Mouse (Mus musculus): Measurements from ENCODE around the gene Grm3. TPM values are rescaled to one million over a fixed set of nuclear protein-coding genes. Genes with fewer than 3 reads are reported as not detected.

Grm3 gene
- total RNA-seq (2021), result 100 to 1,000 TPM; 116 to 119 TPM
- long read RNA-seq, experiment 1, transcript Grm3-201 (6 exons, 3,049 nt), result major isoform, 24 of 38 reads
- long read RNA-seq, experiment 1, partial matches to known transcripts, result 13 of 38 reads
- long read RNA-seq, experiment 1, other reads (novel, unspliced or antisense), result 1 of 38 reads
- long read RNA-seq, experiment 2, transcript Grm3-201 (6 exons, 3,049 nt), result major isoform, 17 of 24 reads
- long read RNA-seq, experiment 2, partial matches to known transcripts, result 3 of 24 reads
- long read RNA-seq, experiment 2, other reads (novel, unspliced or antisense), result 4 of 24 reads

DNA sequence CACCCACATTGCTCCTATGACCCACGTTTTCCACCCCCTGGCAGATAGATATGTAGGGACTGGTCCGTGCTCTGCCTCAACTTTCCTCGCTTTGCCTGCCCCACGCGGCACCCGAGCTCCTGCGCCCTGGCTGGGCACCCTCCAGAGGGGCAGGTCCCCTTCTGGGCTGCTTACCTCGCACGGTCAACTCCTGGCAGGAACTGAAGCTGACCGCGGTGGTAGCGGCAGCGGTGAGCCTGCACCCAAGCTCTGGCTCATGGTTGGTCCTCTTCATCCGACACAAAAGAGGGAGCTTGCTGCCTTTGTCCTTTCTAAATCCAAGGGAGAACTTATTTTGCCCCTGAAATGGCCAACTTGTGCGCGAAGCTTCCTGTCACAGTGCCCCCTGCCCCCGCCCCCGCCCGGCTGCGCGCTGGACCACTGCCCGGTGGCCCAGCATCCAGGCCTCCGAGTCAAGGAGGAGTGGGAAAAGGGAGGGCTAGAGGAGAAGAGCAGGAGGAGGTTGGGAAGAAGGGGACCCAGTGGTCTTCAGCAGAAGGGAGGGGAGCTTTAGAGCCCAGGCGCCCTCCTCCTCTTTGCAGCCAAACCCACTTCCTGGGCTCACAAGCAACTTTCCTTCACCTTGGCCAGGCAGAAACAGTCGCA is at the start of gene Grm3:
Gene Grm3, minus strand, starts transcription at position 215 of the 645 bp plus-strand sequence.
- DNase-seq (ENCODE audit: low spot score in 2 of 2), result peak; percentile 31 to 36

DNA sequence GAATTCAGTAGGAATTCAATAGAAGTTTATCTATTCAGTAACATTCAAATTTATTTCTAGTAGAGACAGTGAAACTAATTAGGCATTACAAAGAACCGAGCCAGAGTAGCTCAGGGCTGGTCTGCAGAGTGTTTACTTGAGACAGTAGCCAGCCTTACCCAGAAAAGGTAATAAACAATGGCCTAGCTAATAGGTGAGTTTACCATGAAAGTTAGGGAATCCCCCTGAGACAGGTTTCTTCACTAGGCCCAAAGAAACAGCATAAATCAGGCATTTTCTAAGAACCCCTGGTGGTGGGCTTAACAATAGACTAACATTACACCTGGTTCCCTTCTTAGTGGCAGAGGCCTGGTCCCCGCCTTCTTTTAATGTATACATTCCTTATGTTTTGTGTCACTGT is 30.8 kb upstream of the Grm3 start:
- DNase-seq (ENCODE audit: low spot score in 2 of 2), result no peak

DNA sequence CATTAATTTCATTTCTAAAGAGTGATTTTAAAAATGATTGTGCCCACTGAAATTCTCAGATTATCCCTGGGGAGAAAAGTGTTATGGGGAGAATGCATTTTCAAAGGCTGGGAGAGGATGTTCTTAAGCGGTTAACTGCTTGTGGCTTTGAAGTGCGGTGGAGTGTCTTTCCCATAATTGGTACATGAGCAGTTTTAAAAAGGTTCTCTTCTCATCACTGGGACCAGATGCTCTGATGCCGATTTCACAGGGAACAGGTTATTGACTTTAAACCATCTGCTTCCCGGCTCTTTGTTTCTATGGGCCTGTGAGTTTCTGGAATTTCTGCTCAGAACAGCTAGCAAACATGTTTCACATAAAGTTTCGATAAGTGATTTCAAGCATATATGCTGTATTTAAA is 23.2 kb upstream of the Grm3 start:
- no peak for DNase-seq (ENCODE audit: low spot score in 2 of 2)

DNA sequence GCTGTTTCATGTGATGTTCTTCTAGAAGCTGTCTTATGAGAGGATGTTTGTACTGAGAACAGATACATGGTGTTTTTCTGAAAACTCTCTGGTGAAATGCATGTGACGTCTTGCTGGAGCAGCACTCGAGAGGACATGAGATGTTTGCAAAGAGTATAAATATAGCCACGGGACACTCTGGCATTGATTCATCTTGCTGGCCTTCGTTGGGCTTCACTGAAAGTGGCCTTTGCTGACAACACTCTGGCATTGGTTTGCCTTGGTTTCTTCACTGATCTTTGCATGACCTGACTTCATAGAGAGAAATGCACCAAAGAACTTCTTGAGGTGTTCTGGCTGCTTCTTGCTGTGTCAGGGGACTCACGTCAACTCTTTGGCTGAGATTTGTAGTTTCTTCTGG is 19.1 kb upstream of the Grm3 start:
- DNase-seq (ENCODE audit: low spot score in 2 of 2), result no peak

DNA sequence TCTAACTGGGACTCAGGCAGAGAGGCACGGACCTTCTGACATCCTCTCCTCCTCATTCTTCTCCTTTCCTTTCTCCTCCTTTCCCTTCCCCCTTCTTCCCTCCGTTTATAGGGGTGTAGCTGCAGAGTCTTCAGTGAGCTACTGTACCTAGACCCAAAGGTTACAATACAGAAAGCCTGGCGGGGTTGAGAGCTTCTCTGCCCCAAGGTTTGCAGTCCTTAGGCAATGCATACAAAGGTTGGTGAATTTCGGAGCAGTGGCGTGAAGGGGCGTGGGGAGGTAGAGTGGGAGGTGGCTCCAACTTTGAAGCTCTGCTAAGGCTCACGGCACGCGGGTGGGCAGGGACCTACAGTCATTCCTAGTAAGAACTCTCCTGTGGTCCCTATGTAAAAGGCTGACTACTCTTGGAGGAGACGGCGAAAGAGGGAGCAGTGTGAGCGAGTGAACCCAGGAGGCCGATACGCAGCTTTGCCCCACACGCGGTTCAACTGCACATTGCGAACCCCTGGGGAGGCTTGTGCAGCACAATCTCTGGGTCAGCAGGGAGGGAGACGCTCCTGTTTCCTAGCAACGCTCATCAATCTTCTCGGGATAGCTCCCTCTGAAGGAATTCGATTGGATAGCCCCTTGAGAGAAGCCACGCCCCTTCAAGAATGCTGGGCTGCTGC is 765 bp upstream of the Grm3 start:
- peak; percentile 71 to 85 for DNase-seq (ENCODE audit: low spot score in 2 of 2)

DNA sequence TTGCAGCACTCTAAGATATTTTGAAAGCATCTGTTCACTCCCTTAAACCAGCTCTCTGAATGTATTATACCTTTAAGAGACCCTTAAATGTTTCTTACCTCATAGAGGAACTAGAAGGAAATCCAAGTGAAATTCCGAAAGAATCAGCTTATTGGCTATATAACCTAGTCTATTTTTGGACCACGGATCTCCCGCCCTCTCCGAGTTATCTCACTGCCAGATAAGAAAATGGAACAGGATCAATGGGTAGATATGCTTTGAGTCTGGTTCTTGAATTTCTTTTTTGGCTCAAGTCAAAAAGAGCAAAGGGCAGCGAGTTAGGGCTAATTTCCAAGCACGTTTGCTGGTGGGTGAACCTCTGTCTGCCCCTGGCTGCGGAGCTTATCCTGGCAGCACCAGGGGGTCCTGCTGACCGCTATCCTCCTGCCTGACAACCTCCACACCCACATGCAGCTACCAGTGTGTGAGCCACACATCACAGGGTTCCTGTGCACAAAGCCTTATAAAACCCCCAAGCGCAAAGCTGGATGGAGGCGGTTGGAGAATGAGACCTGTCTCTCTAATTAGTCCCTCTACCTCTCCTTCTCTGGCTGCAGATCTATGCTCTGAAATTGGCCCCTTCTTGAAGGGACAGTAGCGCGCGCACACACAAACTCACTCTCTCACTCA is 549 bp downstream of the Grm3 start:
- DNase-seq (ENCODE audit: low spot score in 2 of 2), result peak; percentile 22 to 42

DNA sequence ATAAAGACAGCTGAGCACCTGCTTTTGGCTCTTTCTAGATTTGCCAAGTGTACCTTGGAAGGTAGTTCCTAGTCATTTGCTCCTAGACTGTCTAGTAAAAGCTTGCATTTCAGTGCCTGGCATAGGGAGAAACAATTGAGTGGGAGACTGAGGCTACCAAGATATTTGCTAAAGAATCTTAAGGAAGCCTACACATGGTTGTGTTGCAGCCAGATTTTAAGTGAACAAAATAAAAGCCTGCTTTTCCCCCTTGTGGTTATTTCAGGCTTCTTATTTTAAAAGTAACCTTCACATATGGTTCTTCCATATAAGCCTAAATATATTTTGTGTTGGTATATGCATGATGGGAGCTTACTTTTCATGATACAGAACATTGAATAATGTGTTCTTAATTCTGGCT is 3.8 kb downstream of the Grm3 start:
- DNase-seq (ENCODE audit: low spot score in 2 of 2), result no peak

DNA sequence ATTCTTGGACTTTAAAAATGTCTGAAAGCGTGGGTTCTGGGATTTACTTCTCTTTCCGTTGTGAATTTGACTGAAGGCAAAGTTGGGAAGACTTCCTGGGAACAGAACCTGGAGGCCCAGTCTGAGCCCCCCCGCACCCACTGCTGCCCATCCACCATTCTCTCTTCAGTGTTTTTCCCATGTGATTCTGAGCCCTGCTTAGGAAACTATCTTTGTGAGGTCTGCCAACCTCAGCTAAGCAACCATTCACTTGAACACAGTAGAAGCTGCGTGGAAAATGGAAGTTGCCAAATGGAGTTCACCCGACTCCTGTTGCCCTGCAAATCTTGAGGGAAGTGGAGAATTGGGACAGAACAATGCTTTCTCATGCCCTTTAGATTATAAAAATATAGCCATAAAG is 8.7 kb downstream of the Grm3 start:
- DNase-seq (ENCODE audit: low spot score in 2 of 2), result no peak

DNA sequence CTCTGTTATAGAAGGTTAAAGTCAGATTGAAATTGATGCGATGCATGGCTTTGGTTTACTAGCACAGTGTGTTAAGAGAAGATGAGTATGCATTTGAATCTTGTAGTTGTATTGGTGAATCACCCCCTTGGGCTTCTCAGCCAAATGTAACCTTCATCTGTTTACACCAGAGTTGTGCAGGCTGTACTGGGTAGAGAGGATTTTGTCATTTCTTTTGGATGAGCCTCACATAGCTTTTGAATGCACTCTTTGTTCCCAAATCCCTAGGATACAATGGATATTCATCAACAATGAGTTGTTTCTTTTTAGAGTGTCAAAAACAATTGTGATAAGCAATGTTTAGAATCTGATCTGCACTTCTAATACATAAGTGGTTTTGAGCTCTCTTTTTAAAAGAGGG is 17.9 kb downstream of the Grm3 start:
- DNase-seq (ENCODE audit: low spot score in 2 of 2), result no peak

DNA sequence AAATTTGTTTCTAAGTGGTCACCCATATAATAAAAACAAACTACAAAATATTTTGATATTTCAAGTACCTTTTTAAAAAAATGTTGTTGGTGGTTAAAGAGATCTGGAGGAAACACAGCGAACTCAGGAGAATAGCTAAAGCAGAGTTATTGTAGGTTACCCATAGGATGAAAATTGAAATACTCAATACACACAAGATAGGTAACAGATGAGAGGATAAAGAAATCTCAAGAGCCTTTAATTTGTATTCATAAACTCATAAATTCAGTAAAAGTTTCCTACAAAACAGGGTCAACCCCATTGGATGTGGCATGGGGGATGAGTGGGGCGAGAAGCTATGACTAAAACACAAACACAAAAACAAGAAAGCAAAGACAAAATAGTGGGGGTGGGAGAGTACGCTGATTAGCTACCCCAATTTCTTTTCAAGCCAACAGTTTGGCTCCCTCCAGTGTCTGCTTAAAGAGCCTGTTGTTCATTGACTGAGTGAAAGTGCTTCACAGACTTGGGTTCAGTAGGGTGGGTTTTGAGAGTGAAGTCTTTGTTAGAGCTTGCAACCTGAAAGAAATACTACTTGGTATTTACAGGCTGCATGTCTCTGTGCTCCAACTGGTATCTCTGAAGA is 21.5 kb downstream of the Grm3 start:
- no peak for DNase-seq (ENCODE audit: low spot score in 2 of 2)

DNA sequence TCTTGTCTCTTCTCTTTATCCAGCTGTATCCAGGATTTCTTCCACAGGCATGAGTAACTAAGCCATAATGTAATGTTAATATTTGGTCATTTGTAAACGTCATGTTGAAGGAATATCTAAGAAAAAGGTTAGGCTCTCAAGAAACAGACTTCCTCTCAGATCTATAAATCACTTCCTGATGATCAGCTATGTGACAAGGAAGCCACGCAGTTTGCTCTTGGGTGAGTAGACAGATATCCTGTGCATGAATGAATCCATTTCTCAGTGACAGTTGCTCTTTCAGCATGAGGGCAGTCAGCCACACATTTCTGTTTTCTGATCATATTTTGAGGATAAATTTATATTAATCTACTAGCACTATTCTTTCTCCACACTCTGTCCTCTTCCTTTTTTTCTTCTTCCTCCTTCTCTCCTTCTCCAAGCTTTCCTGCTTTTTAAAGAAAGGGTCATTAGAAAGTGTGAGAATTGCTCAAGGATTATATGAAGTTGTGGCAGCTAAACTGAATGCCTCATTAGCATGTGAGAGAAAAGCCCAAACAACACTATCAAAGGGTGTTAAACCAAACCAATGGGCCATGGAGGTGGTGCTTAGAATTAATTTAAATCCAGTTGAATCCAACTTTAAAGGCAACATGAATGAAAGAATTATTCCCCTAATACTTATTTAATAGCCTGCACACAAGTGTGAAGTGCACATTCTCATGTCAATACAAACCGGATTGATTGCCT is 22.1 kb downstream of the Grm3 start:
- no peak for DNase-seq (ENCODE audit: low spot score in 2 of 2)

DNA sequence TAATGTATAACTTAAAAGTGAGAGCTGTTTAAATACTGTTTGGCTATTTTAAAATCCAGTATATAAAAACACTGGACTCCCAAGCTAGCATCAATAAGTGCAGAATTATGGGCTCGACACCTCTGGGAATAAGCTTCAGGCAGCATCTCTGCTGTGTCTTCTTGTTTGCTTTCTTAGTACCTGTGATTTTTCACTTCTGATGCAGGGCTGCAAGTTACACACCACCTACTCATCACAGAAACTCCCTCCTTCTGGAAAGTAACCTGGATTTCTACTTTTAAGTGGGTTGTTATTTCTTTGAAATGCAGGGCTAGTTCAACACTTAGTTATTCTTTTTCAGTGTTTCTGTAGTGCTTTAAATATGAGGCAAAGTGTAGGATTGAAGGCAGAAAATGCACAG is 32.6 kb downstream of the Grm3 start:
- DNase-seq (ENCODE audit: low spot score in 2 of 2), result no peak

DNA sequence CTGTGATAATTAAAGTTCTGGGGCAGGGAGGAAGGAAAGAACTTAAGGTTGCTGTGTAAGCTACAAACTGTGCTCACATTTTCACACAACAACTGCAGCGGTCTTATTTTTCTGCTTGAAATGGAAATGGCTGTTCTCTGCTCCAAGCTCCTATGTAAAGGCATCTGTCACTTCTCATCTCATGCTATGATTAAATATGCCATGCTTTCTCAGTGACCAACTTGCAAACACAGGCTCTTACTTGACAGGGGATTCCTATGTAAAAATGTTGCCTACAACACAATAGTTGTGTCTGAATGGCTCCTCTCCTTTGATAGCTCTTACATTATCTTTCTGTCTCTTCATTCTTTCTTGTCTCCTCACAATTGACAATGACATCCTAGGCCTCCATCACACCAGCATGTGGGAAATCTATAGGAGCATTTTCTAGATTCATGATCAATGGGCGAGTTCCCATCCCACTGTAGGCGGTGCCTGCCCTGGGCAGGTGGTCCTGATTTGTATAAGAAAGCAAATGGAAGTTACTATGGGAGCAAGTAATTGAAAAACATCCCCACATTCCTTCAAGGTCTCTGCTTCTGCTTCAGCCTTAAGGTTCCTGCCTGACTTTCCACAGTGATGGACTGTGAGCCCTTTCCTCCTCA is 34.2 kb downstream of the Grm3 start:
- no peak for DNase-seq (ENCODE audit: low spot score in 2 of 2)

DNA sequence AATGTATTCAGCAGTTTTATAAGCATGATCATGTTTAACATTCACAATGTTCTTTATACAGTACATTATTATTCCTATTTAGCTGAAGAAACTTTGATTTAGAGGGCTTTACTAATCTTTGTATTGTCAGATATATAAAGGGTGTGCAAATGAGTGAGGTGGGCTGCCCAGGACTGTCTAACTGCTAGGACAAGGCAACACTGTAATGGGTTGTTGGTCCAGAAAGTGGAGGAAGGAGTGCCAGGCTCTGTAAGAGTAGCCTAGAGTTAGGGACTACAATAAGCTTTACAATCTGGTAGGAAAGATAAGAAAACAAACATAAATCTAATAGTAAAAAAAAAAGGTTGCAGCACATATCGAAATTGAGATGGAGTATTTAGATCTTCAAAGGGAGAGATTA is 34.8 kb downstream of the Grm3 start:
- DNase-seq (ENCODE audit: low spot score in 2 of 2), result no peak

DNA sequence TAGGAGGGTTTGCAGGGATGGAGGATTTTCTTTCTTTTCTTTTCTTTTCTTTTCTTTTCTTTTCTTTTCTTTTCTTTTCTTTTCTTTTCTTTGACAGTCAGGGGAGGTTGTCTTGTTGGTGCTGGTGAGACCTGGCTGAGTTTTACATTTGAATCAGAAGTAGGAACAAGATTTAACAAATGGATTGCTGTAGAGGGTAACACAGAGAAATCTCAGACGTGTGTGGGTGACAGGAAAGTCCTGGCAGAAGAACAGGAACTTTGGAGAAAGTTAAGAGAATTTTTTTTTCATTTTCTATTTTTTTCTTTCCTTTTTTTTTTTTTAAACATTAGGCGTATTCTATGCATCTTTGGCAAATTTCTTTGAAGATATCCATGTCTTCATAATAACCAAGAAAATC is 41.8 kb downstream of the Grm3 start:
- no peak for DNase-seq (ENCODE audit: low spot score in 2 of 2)

DNA sequence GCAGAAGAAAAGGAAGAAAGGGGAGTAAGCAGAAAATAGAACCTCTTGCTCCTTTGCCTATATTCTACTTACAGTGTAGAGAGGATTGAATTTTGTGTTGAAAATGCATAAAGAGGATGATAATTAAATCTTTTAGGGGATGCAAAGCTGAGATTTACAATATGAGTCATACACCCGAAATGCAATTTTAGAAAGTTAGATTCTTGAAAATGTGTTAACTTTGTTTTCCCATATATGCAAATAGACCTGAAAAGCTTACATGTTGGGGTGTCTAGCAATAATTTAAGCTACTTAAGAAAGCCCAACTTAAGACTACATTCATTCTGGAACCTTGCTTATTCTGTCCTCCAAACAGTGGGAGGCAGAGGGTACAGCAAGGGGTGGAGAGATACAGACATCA is 56.0 kb downstream of the Grm3 start:
- no peak for DNase-seq (ENCODE audit: low spot score in 2 of 2)

DNA sequence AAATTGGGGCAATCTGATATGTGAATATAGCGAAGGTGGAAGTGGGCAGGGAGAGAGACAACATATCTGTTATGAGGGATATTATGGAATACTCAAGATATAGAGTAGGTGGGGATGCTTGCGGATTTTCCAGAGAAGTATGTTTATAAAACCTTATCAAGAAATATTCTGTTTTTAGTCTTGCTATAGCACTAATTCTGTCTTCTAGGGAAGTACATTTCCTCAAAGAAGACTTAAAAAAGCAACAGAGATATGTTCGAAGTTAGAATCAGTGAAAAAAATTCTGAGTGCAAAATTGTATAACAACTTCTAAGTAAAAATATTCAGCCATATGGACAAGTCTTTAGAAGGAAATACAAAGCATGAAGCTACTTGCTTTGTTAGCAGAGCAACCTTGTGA is 61.6 kb downstream of the Grm3 start:
- no peak for DNase-seq (ENCODE audit: low spot score in 2 of 2)

DNA sequence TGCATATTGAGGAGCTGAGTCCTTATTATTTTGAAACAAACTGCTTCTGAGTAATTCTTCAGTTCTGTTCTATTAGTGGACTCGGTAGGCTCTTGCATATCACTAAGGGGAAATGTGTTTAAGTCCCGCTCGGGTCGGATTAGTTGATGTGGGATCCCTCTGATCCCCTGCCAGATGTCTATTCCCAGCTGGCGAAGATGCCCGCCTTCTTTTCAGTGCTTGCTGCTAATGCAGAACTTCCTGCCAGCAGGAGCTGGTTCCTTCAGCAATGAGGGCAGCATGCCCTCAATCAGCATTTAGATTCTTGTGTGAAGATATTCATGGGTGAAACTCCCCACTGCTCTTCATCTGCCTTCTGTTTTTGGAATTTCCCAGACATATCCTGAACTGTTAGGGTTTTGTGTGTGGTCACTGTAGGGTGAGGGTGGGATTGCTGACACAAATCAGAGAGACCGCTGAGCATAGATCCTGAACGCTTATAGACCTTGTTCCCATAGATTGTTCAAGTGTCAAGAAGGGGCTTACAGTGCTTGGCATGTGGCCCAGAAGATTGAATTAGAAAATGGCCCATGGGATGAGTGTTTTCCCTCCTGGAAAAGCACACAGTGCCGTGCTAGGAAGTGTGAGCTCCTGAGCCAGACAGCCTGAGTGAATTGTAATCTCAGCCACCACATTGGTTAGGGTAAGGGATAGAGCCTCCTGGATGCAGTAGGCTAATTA is 62.9 kb downstream of the Grm3 start:
- peak; percentile 57 to 61 for DNase-seq (ENCODE audit: low spot score in 2 of 2)

DNA sequence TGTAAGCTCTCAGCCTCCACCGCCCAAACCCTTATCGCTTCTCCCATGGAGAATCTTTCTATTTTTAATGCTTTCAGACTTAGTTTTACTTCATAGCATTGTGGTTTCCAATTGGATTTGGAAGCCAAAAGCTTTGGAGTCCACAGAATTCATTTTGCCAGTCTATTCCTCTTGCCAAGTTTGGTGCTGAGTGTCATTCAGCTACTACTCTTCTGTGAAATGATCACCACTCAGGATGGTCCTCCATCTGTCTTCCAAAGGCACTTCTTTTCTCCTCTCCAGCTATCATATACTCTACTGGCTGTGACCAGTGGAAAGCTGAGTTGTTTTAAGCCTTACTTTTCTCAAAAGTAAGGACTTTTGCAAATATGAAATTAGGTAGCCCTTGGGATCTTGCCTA is 86.4 kb downstream of the Grm3 start:
- DNase-seq (ENCODE audit: low spot score in 2 of 2), result no peak

DNA sequence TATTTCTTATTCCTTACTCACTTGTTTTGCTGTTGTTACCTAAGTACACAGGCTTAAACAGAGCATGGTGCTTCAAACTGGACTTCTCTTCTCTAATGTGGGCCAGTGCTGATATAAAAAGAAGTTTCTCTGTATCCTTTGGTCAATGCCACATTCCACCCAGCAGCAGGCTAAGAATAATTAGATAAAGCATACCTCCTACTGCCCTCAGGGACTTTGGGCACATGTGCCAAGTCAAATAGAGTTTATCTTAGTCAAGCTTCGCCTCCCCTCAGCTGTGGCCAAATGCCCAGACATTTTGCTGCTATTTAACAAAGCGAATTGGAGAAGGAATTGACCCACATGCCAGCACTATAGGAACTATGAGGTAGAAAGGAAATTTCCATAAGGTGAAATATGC is 97.8 kb downstream of the Grm3 start:
- DNase-seq (ENCODE audit: low spot score in 2 of 2), result no peak

All from left cerebral cortex, adult 18-20 months (tissue).